Mouse (Mus musculus) CH12.LX (cell line): ENCODE results near the gene Tcp11l2. TPM values are rescaled to one million over a fixed set of nuclear protein-coding genes. Genes with fewer than 3 reads are reported as not detected.

ENCODE experiments used
- DNase-seq: peaks from one replicate; pipeline ENCODE4 v3.0.0-alpha.2; 2013; ENCODE audit errors: extremely low read depth
- H3K27ac ChIP-seq: 2 replicates; pipeline ENCODE4 v1.5.1; 2012; ENCODE audit warnings: low read depth, mild to moderate bottlenecking, control low read depth, moderate library complexity; ENCODE audit not compliant: insufficient read depth
- H3K27me3 ChIP-seq: replicated peaks from 2 replicates; pipeline ENCODE3; 2012; ENCODE audit warnings: inconsistent platforms
- H3K36me3 ChIP-seq, 2 experiments: replicated peaks in 1 of 2; 2 replicates each; pipeline versions ENCODE3 to v1.6.1; 2012; ENCODE audit warnings: inconsistent platforms in 1 of 2, low read length in 1 of 2, mild to moderate bottlenecking in 1 of 2, mixed read lengths in 1 of 2, moderate library complexity in 1 of 2; ENCODE audit not compliant: control insufficient read depth in 1 of 2, insufficient read depth in 1 of 2
- H3K4me1 ChIP-seq, 2 experiments: 2 replicates each; pipeline ENCODE4 v1.6.1; 2012; ENCODE audit warnings: inconsistent platforms in 1 of 2, moderate library complexity in 1 of 2; ENCODE audit not compliant: insufficient read depth in 2 of 2, control insufficient read depth in 1 of 2
- H3K4me2 ChIP-seq: 2 replicates; pipeline ENCODE4 v1.6.1; 2012; ENCODE audit warnings: low read depth, mild to moderate bottlenecking, control low read depth; ENCODE audit not compliant: poor library complexity, insufficient read depth, severe bottlenecking
- H3K4me3 ChIP-seq, 3 experiments: fragments of 150-350 bp in 1 of 3; sonication (generic) in 1 of 3; replicated peaks in 1 of 3; 2 replicates each; pipeline versions ENCODE3 to v1.5.1; 2011 to 2012; ENCODE audit warnings: low read depth in 2 of 3, low read length in 2 of 3, mild to moderate bottlenecking in 2 of 3, moderate library complexity in 2 of 3, control low read depth in 1 of 3, improper control_type of control experiment in 1 of 3, inconsistent platforms in 1 of 3, mixed read lengths in 1 of 3; ENCODE audit not compliant: poor library complexity in 1 of 3
- H3K79me2 ChIP-seq: replicated peaks from 2 replicates; pipeline ENCODE4 v1.6.1; 2012; ENCODE audit warnings: mild to moderate bottlenecking, moderate library complexity; ENCODE audit not compliant: control insufficient read depth, poor library complexity, insufficient read depth, severe bottlenecking; ENCODE audit errors: extremely low read depth
- H3K9ac ChIP-seq: 2 replicates; pipeline ENCODE4 v1.6.1; 2012; ENCODE audit warnings: low read depth, mild to moderate bottlenecking, control low read depth, moderate library complexity; ENCODE audit not compliant: insufficient read depth
- H3K9me3 ChIP-seq: replicated peaks from 2 replicates; pipeline ENCODE3; 2012; ENCODE audit warnings: low read length, inconsistent platforms, mixed read lengths
- BHLHE40 ChIP-seq: IDR thresholded peaks from 2 replicates; pipeline ENCODE4 v1.6.1; 2011; ENCODE audit warnings: mild to moderate bottlenecking, low read depth, low read length, improper control_type of control experiment
- CHD1 ChIP-seq: IDR thresholded peaks from 2 replicates; pipeline ENCODE4 v1.6.1; 2012; ENCODE audit warnings: low read depth, low read length, improper control_type of control experiment, inconsistent platforms
- CTCF ChIP-seq, 2 experiments: IDR thresholded peaks in 1 of 2; conservative IDR thresholded peaks in 1 of 2; 2 replicates each; pipeline ENCODE4 v1.5.1; 2011 to 2012; ENCODE audit warnings: low read depth in 2 of 2, low read length in 2 of 2, improper control_type of control experiment in 1 of 2, inconsistent platforms in 1 of 2, mild to moderate bottlenecking in 1 of 2, moderate library complexity in 1 of 2
- ELF1 ChIP-seq: IDR thresholded peaks from 2 replicates; pipeline ENCODE4 v1.6.1; 2014; ENCODE audit warnings: low read depth, mild to moderate bottlenecking, inconsistent platforms, low read length, improper control_type of control experiment
- EP300 ChIP-seq: IDR thresholded peaks from 2 replicates; pipeline ENCODE4 v1.6.1; 2011; ENCODE audit warnings: low read length, improper control_type of control experiment
- ETS1 ChIP-seq: conservative IDR thresholded peaks from 2 replicates; pipeline ENCODE4 v1.6.1; 2012; ENCODE audit warnings: low read depth, mild to moderate bottlenecking, inconsistent platforms, low read length, improper control_type of control experiment, moderate library complexity
- GABPA ChIP-seq: IDR thresholded peaks from 2 replicates; pipeline ENCODE4 v1.6.1; 2012; ENCODE audit warnings: low read depth, low read length, improper control_type of control experiment, inconsistent platforms; ENCODE audit not compliant: insufficient replicate concordance
- HCFC1 ChIP-seq: IDR thresholded peaks from 2 replicates; pipeline ENCODE4 v1.6.1; 2012; ENCODE audit warnings: low read depth, mild to moderate bottlenecking, inconsistent platforms, low read length, improper control_type of control experiment
- IRF4 ChIP-seq: IDR thresholded peaks from 2 replicates; pipeline ENCODE4 v1.6.1; 2014; ENCODE audit warnings: low read depth, mild to moderate bottlenecking, inconsistent platforms, low read length, improper control_type of control experiment
- JUN ChIP-seq: IDR thresholded peaks from 2 replicates; pipeline ENCODE4 v1.6.1; 2011; ENCODE audit warnings: low read depth, mild to moderate bottlenecking, low read length, improper control_type of control experiment, moderate library complexity; ENCODE audit not compliant: insufficient read depth
- KAT2A ChIP-seq: IDR thresholded peaks from 2 replicates; pipeline ENCODE4 v1.6.1; 2012; ENCODE audit warnings: low read length, improper control_type of control experiment, inconsistent platforms; ENCODE audit not compliant: insufficient replicate concordance
- MAFK ChIP-seq: IDR thresholded peaks from 2 replicates; pipeline ENCODE4 v1.6.1; 2011; ENCODE audit warnings: low read length, improper control_type of control experiment; ENCODE audit not compliant: insufficient replicate concordance
- MAX ChIP-seq: IDR thresholded peaks from 2 replicates; pipeline ENCODE4 v1.6.1; 2011; ENCODE audit warnings: low read length, improper control_type of control experiment
- MAZ ChIP-seq: IDR thresholded peaks from 2 replicates; pipeline ENCODE4 v1.6.1; 2012; ENCODE audit warnings: low read depth, mild to moderate bottlenecking, inconsistent platforms, low read length, improper control_type of control experiment, moderate library complexity
- MEF2A ChIP-seq: IDR thresholded peaks from 2 replicates; pipeline ENCODE4 v1.6.1; 2014; ENCODE audit warnings: low read depth, mild to moderate bottlenecking, inconsistent platforms, low read length, improper control_type of control experiment, borderline replicate concordance
- MYC ChIP-seq: IDR thresholded peaks from 2 replicates; pipeline ENCODE4 v1.6.1; 2011; ENCODE audit warnings: low read depth, mild to moderate bottlenecking, improper control_type of control experiment, low read length
- NELFE ChIP-seq: IDR thresholded peaks from 2 replicates; pipeline ENCODE4 v1.6.1; 2011; ENCODE audit warnings: low read depth, low read length, improper control_type of control experiment
- NRF1 ChIP-seq: IDR thresholded peaks from 2 replicates; pipeline ENCODE4 v1.6.1; 2014; ENCODE audit warnings: low read depth, mild to moderate bottlenecking, inconsistent platforms, low read length, improper control_type of control experiment, moderate library complexity
- PAX5 ChIP-seq: IDR thresholded peaks from 2 replicates; pipeline ENCODE4 v1.6.1; 2012; ENCODE audit warnings: low read length, inconsistent platforms, mixed read lengths
- RAD21 ChIP-seq: IDR thresholded peaks from 2 replicates; pipeline ENCODE4 v1.6.1; 2011; ENCODE audit warnings: low read depth, mild to moderate bottlenecking, low read length, improper control_type of control experiment, moderate library complexity
- SMC3 ChIP-seq: IDR thresholded peaks from 2 replicates; pipeline ENCODE4 v1.6.1; 2011; ENCODE audit warnings: low read depth, low read length, improper control_type of control experiment
- TCF12 ChIP-seq: IDR thresholded peaks from 2 replicates; pipeline ENCODE4 v1.6.1; 2014; ENCODE audit warnings: low read depth, mild to moderate bottlenecking, inconsistent platforms, low read length, improper control_type of control experiment
- UBTF ChIP-seq: IDR thresholded peaks from 2 replicates; pipeline ENCODE4 v1.6.1; 2012; ENCODE audit warnings: low read depth, mild to moderate bottlenecking, inconsistent platforms, low read length, improper control_type of control experiment, moderate library complexity
- USF1 ChIP-seq: IDR thresholded peaks from 2 replicates; pipeline ENCODE4 v1.6.1; 2014; ENCODE audit warnings: low read depth, mild to moderate bottlenecking, inconsistent platforms, low read length, improper control_type of control experiment
- USF2 ChIP-seq: conservative IDR thresholded peaks from 2 replicates; pipeline ENCODE4 v1.6.1; 2011; ENCODE audit warnings: low read depth, low read length, improper control_type of control experiment
- ZC3H11A ChIP-seq: IDR thresholded peaks from 2 replicates; pipeline ENCODE4 v1.6.1; 2012; ENCODE audit warnings: low read depth, mild to moderate bottlenecking, inconsistent platforms, low read length, improper control_type of control experiment
- ZKSCAN1 ChIP-seq: IDR thresholded peaks from 2 replicates; pipeline ENCODE4 v1.6.1; 2012; ENCODE audit warnings: low read depth, inconsistent platforms, low read length, improper control_type of control experiment, borderline replicate concordance
- ZMIZ1 ChIP-seq: IDR thresholded peaks from 2 replicates; pipeline ENCODE4 v1.6.1; 2012; ENCODE audit warnings: low read depth, mild to moderate bottlenecking, inconsistent platforms, low read length, improper control_type of control experiment
- ZNF384 ChIP-seq: IDR thresholded peaks from 2 replicates; pipeline ENCODE4 v1.6.1; 2012; ENCODE audit warnings: low read depth, low read length, improper control_type of control experiment, inconsistent platforms
- dilution Hi-C: fragments of 300-500 bp; cut with MboI; formaldehyde crosslinking; loops from 2 replicates; pipeline ENCODE4 v1.14.3; 2020; ENCODE audit warnings: low sequenced_read_pairs; ENCODE audit not compliant: extremely low pct_unique_long_range_greater_than_20kb, extremely low pct_ligation_motif_present
- in situ Hi-C: fragments of 300-500 bp; cut with MboI; formaldehyde crosslinking; loops from 3 replicates; pipeline ENCODE4 v1.14.3; 2019; ENCODE audit warnings: low sequenced_read_pairs, low pct_ligation_motif_present, low pct_unique_long_range_greater_than_20kb, mixed read lengths
- polyA plus RNA-seq: library from polyadenylated mRNA; unstranded; fragments of >175 nt; gene quantifications from 2 replicates; pipeline ENCODE4 v1.2.1, GENCODE M21; 2012; ENCODE audit warnings: low read depth; ENCODE audit not compliant: insufficient read length
- total RNA-seq, 2 experiments: library from RNA; depleted of rRNA; stranded (reverse); fragments of 300-350 nt in 1 of 2; fragments of >200 nt in 1 of 2; gene quantifications; 2 replicates each; pipeline ENCODE4 v1.2.3; 2012 to 2014

Tcp11l2 gene
- total and polyA plus RNA-seq, 3 experiments = 2.6 to 6.0 (median 2.9) TPM

DNA sequence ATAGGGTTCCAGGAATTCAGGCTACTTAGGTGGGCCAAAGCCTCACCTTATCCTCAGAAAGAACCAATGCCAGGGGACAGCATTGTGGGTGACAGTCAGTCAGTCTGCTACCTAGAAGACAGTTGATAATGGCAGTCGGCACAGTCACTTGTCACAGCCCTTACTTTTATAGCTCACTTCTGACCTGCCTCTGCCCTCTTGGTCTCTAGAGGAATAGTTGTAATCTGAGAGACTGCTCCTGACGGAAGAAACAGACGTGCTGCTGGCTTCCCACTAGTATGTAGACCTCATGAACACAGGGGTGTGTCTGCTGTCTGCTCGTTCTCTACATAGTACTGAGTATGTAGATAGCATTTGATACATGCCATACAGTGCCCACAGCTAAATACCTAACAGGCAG is 33.9 kb downstream of the Tcp11l2 start:
- Histone ChIP-seq H3K9me3 (no peaks in the 10 kb centered on the region), H3K27me3 (no peaks in the 10 kb centered on the region), H3K4me2 (no peak overlapping the region)
- TF ChIP-seq ETS1 (no peak), MAZ (no peak), NRF1 (no peak), ELF1 (no peak), EP300 (no peak), MYC (no peak), ZNF384 (no peak), BHLHE40 (no peak), UBTF (no peak), CHD1 (no peak), USF1 (no peak), PAX5 (no peak), KAT2A (no peak), MEF2A (no peak), SMC3 (no peak), ZMIZ1 (no peak), NELFE (no peak), IRF4 (no peak)
- TF ChIP-seq, all 38 proteins: peak for 0
- Histone ChIP-seq H3K79me2 (no peaks in the 10 kb centered on the region), H3K36me3 (peaks cover 0 to 12% of the 10 kb centered on the region in 2 experiments), H3K27ac (no peak overlapping the region), H3K4me3 (no peak overlapping the region), H3K9ac (no peak overlapping the region), H3K4me1 (peaks cover 5 to 34% of the 10 kb centered on the region in 2 experiments; a peak in 3 of 4 replicates)
- no peak for DNase-seq
- dilution Hi-C loops = no loop called here
- in situ Hi-C loops = no loop called here

DNA sequence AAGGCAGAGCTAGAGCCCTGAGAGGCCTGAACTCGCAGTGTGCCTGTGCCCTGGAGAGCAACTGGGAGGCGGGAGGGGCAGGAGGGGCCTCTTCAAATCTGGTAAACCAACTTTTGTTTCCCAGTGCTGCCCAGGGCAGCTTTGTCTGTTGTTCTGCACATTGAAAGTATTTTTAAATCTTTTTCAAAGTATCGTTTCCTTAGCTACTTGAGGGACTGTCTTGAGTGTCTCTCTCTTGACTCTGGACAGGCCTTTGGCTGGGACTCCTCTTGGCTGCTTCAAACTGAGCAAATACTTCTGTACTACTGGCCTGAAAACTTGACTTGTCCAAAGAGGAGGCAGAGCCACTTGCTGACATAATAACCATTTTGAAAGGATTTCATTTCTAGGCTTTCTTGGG is 34.4 kb downstream of the Tcp11l2 start:
- Histone ChIP-seq H3K9ac (no peak overlapping the region), H3K27ac (no peak overlapping the region), H3K79me2 (no peaks in the 10 kb centered on the region), H3K9me3 (no peaks in the 10 kb centered on the region), H3K27me3 (no peaks in the 10 kb centered on the region)
- in situ Hi-C loops (no loop called here), dilution Hi-C loops (no loop called here)
- DNase-seq = no peak
- no peak for TF ChIP-seq UBTF
- no peak for TF ChIP-seq RAD21
- no peak for TF ChIP-seq MEF2A
- TF ChIP-seq ETS1 = no peak
- TF ChIP-seq JUN = no peak
- TF ChIP-seq GABPA = no peak
- TF ChIP-seq USF1 = no peak
- TF ChIP-seq SMC3 = no peak
- TF ChIP-seq ZNF384 = no peak
- no peak for TF ChIP-seq CTCF (conservative IDR thresholded peaks at IDR 0.05 in 1 of 2, IDR thresholded peaks at IDR 0.05 in 1 of 2; ENCODE audit: low read depth in 2 of 2, low read length in 2 of 2)
- TF ChIP-seq ZKSCAN1 = no peak
- no peak for TF ChIP-seq ZC3H11A
- no peak for TF ChIP-seq USF2
- TF ChIP-seq TCF12 = no peak
- no peak for TF ChIP-seq ELF1
- TF ChIP-seq HCFC1 = no peak
- TF ChIP-seq MAFK = no peak
- no peak for TF ChIP-seq MYC
- no peak for TF ChIP-seq EP300
- TF ChIP-seq MAX = no peak
- TF ChIP-seq, all 38 proteins: peak for 0
- no peak overlapping the region for H3K4me3 ChIP-seq
- peaks cover 5 to 37% of the 10 kb centered on the region in 2 experiments; a peak in 3 of 4 replicates for H3K4me1 ChIP-seq
- H3K4me2 ChIP-seq = no peak overlapping the region
- H3K36me3 ChIP-seq = peaks cover 0 to 11% of the 10 kb centered on the region in 2 experiments
